Mouse (Mus musculus) stomach, embryonic 14.5 days (tissue): Measurements from ENCODE around the gene Cd101. TPM values are rescaled to one million over a fixed set of nuclear protein-coding genes. Genes with fewer than 3 reads are reported as not detected.

Experiments
- ATAC-seq: fragments of 200-750 bp; cut with Nextera tagmentation; 2 replicates; pipeline ENCODE4 v1.8.0; 2017; ENCODE audit warnings: low read depth, moderate TSS enrichment; ENCODE audit not compliant: insufficient number of reproducible peaks, insufficient read depth, low FRiP score
- H3K27ac ChIP-seq: fragments of 300-500 bp; sonication (generic); 2 replicates; pipeline ENCODE4 v1.5.1; 2014; ENCODE audit warnings: mild to moderate bottlenecking, low read length, moderate library complexity, mixed read lengths
- H3K27me3 ChIP-seq: fragments of 300-500 bp; sonication (generic); 2 replicates; pipeline ENCODE4 v1.6.1; 2014; ENCODE audit warnings: low read length, control low read depth, mixed read lengths; ENCODE audit not compliant: control insufficient read depth, insufficient read depth
- H3K36me3 ChIP-seq: fragments of 300-500 bp; sonication (generic); 2 replicates; pipeline ENCODE4 v1.6.1; 2014; ENCODE audit warnings: mild to moderate bottlenecking, control low read depth, low read length, moderate library complexity, mixed read lengths; ENCODE audit not compliant: control insufficient read depth, insufficient read depth
- H3K4me1 ChIP-seq: fragments of 300-500 bp; sonication (generic); 2 replicates; pipeline ENCODE4 v1.6.1; 2014; ENCODE audit warnings: low read length, control low read depth, mixed read lengths; ENCODE audit not compliant: control insufficient read depth, insufficient read depth
- H3K4me2 ChIP-seq: fragments of 300-500 bp; sonication (generic); replicated peaks from 2 replicates; pipeline ENCODE4 v1.6.1; 2014; ENCODE audit warnings: low read depth, low read length, control low read depth
- H3K4me3 ChIP-seq: fragments of 300-500 bp; sonication (generic); 2 replicates; pipeline ENCODE4 v1.5.1; 2014; ENCODE audit warnings: low read depth, low read length, control low read depth
- H3K9ac ChIP-seq: fragments of 300-500 bp; sonication (generic); replicated peaks from 2 replicates; pipeline ENCODE4 v1.6.1; 2014; ENCODE audit warnings: low read depth, mild to moderate bottlenecking, control low read depth, low read length, moderate library complexity, mixed read lengths
- H3K9me3 ChIP-seq: fragments of 300-500 bp; sonication (generic); 2 replicates; pipeline ENCODE4 v1.6.1; 2016; ENCODE audit warnings: low read depth, low read length, control low read depth; ENCODE audit not compliant: control insufficient read depth
- WGBS: fragments of 180-500 bp; shearing (Covaris S2); extraction: QIAGEN DNeasy Blood & Tissue Kit; methylation state at CpG from one replicate; pipeline ENCODE4 v1.1.7; 2014; 5-methylcytosine and 5-hydroxymethylcytosine counted together
- polyA plus RNA-seq: library from polyadenylated mRNA; unstranded; fragments of >200 nt; fragmentation: Nextera tagmentation; extraction: Ambion mirVana; gene quantifications from 2 replicates; pipeline ENCODE4 v1.2.1, GENCODE M21; 2014

Cd101 gene
- polyA plus RNA-seq, 1 experiment from 2014 or later: not detected

- ATAC-seq: no peak
- Histone ChIP-seq H3K9me3 (no peaks in the 10 kb centered on the region), H3K27ac (no peak overlapping the region), H3K36me3 (no peaks in the 10 kb centered on the region), H3K9ac (no peak overlapping the region), H3K27me3 (no peaks in the 10 kb centered on the region), H3K4me3 (no peak overlapping the region), H3K4me2 (no peak overlapping the region), H3K4me1 (no peaks in the 10 kb centered on the region)
- WGBS: 74% methylated on average over 6 of the region's 6 CpGs
These were observed 10.9 kb downstream of the Cd101 start for GRCm38 (mm10) chr3:101018494-101018893.

- Histone ChIP-seq H3K4me3 (no peak overlapping the region), H3K9ac (no peak overlapping the region), H3K4me2 (no peak overlapping the region), H3K36me3 (no peaks in the 10 kb centered on the region), H3K27ac (no peak overlapping the region), H3K27me3 (no peaks in the 10 kb centered on the region), H3K4me1 (no peaks in the 10 kb centered on the region), H3K9me3 (no peaks in the 10 kb centered on the region)
- WGBS: 70% methylated on average over 7 of the region's 7 CpGs
- no peak for ATAC-seq
These were observed 13.3 kb downstream of the Cd101 start for GRCm38 (mm10) chr3:101016050-101016449.

GRCm38 (mm10) chr3:101015254-101015653 lies 14.1 kb downstream of the Cd101 start:
- H3K4me3 ChIP-seq: no peak overlapping the region
- no peaks in the 10 kb centered on the region for H3K27me3 ChIP-seq
- WGBS: 40% methylated on average over 4 of the region's 4 CpGs

GRCm38 (mm10) chr3:101013536-101013935 lies 15.8 kb downstream of the Cd101 start:
- no peak overlapping the region for H3K4me2 ChIP-seq
- H3K9me3 ChIP-seq: no peaks in the 10 kb centered on the region
- H3K27ac ChIP-seq: no peak overlapping the region
- no peak overlapping the region for H3K9ac ChIP-seq
- no peaks in the 10 kb centered on the region for H3K4me1 ChIP-seq
- no peak for ATAC-seq
- 85% methylated on average over 3 of the region's 3 CpGs for WGBS
- no peaks in the 10 kb centered on the region for H3K36me3 ChIP-seq
- H3K27me3 ChIP-seq: no peaks in the 10 kb centered on the region
- no peak overlapping the region for H3K4me3 ChIP-seq

More at GRCm38 (mm10) chr3:101015254-101015653, 14.1 kb downstream of the Cd101 start:
- no peaks in the 10 kb centered on the region for H3K36me3 ChIP-seq
- ATAC-seq: no peak
- H3K9me3 ChIP-seq: no peaks in the 10 kb centered on the region
- no peak overlapping the region for H3K4me2 ChIP-seq
- no peaks in the 10 kb centered on the region for H3K4me1 ChIP-seq
- no peak overlapping the region for H3K27ac ChIP-seq
- H3K9ac ChIP-seq: no peak overlapping the region

GRCm38 (mm10) chr3:101013005-101013404 lies 16.4 kb downstream of the Cd101 start:
- 87% methylated on average over 10 of the region's 10 CpGs for WGBS
- H3K36me3 ChIP-seq: no peaks in the 10 kb centered on the region

GRCm38 (mm10) chr3:101012597-101012996 lies 16.8 kb downstream of the Cd101 start:
- ATAC-seq: no peak
- Histone ChIP-seq H3K9ac (no peak overlapping the region), H3K4me1 (no peaks in the 10 kb centered on the region), H3K36me3 (no peaks in the 10 kb centered on the region), H3K27me3 (no peaks in the 10 kb centered on the region), H3K9me3 (no peaks in the 10 kb centered on the region), H3K4me2 (no peak overlapping the region), H3K27ac (no peak overlapping the region), H3K4me3 (no peak overlapping the region)
- 82% methylated on average over 8 of the region's 8 CpGs for WGBS

More at GRCm38 (mm10) chr3:101013005-101013404, 16.4 kb downstream of the Cd101 start:
- Histone ChIP-seq H3K9ac (no peak overlapping the region), H3K4me2 (no peak overlapping the region), H3K4me1 (no peaks in the 10 kb centered on the region), H3K27me3 (no peaks in the 10 kb centered on the region), H3K9me3 (no peaks in the 10 kb centered on the region), H3K4me3 (no peak overlapping the region), H3K27ac (no peak overlapping the region)
- no peak for ATAC-seq

GRCm38 (mm10) chr3:101012131-101012571 lies 17.2 kb downstream of the Cd101 start:
- Histone ChIP-seq H3K4me3 (no peak overlapping the region), H3K4me2 (no peak overlapping the region), H3K36me3 (no peaks in the 10 kb centered on the region), H3K27me3 (no peaks in the 10 kb centered on the region), H3K9me3 (no peaks in the 10 kb centered on the region), H3K4me1 (no peaks in the 10 kb centered on the region), H3K27ac (no peak overlapping the region), H3K9ac (no peak overlapping the region)
- ATAC-seq: 0 out of 2 replicates have a peak, but pooled peaks have one; percentile 33
- WGBS: 50% methylated on average over 10 of the region's 10 CpGs

- Histone ChIP-seq H3K9me3 (no peaks in the 10 kb centered on the region), H3K4me1 (no peaks in the 10 kb centered on the region), H3K27me3 (no peaks in the 10 kb centered on the region), H3K36me3 (no peaks in the 10 kb centered on the region), H3K9ac (no peak overlapping the region), H3K27ac (no peak overlapping the region), H3K4me2 (no peak overlapping the region), H3K4me3 (no peak overlapping the region)
- ATAC-seq: no peak
- WGBS: 51% methylated on average over 5 of the region's 5 CpGs
These were observed 18.2 kb downstream of the Cd101 start for GRCm38 (mm10) chr3:101011203-101011600.

GRCm38 (mm10) chr3:101010589-101011202 lies 18.7 kb downstream of the Cd101 start:
- H3K9me3 ChIP-seq: no peaks in the 10 kb centered on the region
- no peaks in the 10 kb centered on the region for H3K4me1 ChIP-seq
- H3K9ac ChIP-seq: no peak overlapping the region
- no peaks in the 10 kb centered on the region for H3K27me3 ChIP-seq
- no peaks in the 10 kb centered on the region for H3K36me3 ChIP-seq
- ATAC-seq: no peak
- WGBS: 74% methylated on average over 4 of the region's 4 CpGs
- H3K4me2 ChIP-seq: no peak overlapping the region
- H3K4me3 ChIP-seq: no peak overlapping the region
- H3K27ac ChIP-seq: no peak overlapping the region
